Mouse (Mus musculus) ES-E14 (cell line): ENCODE results near the gene Vill.

ENCODE experiments used
- MAFK ChIP-seq: IDR thresholded peaks from 2 replicates; pipeline ENCODE4 v1.6.1; 2014; ENCODE audit warnings: mild to moderate bottlenecking, low read depth, low read length, inconsistent platforms; ENCODE audit not compliant: insufficient read depth
- ZC3H11A ChIP-seq: IDR thresholded peaks from 2 replicates; pipeline ENCODE4 v1.6.1; 2012; ENCODE audit warnings: low read depth, mild to moderate bottlenecking, inconsistent platforms, low read length, borderline replicate concordance
- ZNF384 ChIP-seq: IDR thresholded peaks from 2 replicates; pipeline ENCODE4 v1.6.1; 2012; ENCODE audit warnings: low read depth, low read length, inconsistent platforms

DNA sequence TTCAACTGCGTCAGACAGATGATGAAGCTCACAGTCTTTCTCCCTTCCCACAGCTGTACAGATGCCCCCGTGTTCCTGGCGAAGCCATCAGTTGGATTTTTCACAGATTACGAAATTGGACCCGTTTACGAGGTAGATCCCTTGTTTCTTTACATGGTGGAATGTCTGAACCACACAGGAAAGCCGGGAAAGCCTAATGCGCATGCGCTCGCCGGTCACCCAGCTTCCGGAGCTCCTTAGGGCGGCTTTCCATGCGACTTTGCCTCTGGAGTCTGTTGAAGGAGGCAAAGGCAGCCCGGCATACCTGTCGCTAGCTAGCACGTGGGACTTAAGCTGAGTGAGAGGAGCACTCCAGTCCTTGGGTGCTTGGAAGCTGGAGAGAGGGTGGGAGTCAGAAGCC is 62.3 kb downstream of the Vill start:
- no peak for TF ChIP-seq ZC3H11A
- TF ChIP-seq MAFK: no peak
- TF ChIP-seq ZNF384: no peak
